Mouse (Mus musculus) myocyte (in vitro differentiated cells): ENCODE measurements around the gene Nlrc5. TPM values are rescaled to one million over a fixed set of nuclear protein-coding genes. Genes with fewer than 3 reads are reported as not detected.
A peak's percentile ranks its signal among the peaks of the same experiment; 100 is the strongest.

Experiments
- H3K27me3 ChIP-seq: one replicate; pipeline ENCODE4 v1.6.1; 2011; ENCODE audit not compliant: control insufficient read depth, insufficient read depth, insufficient read length
- H3K36me3 ChIP-seq: one replicate; pipeline ENCODE4 v1.6.1; 2011; ENCODE audit not compliant: control insufficient read depth, insufficient read depth
- H3K4me2 ChIP-seq: one replicate; pipeline ENCODE4 v1.6.1; 2011; ENCODE audit warnings: low read depth, control low read depth
- H3K4me3 ChIP-seq: one replicate; pipeline ENCODE4 v1.5.1; 2011; ENCODE audit warnings: mild to moderate bottlenecking, control low read depth, moderate library complexity
- H3K79me2 ChIP-seq: one replicate; pipeline ENCODE4 v1.6.1; 2011; ENCODE audit not compliant: control insufficient read depth, insufficient read depth
- H3ac ChIP-seq: one replicate; pipeline ENCODE4 v1.6.1; 2011; ENCODE audit not compliant: control insufficient read depth, insufficient read length
- CEBPB ChIP-seq: IDR thresholded peaks from 2 replicates; pipeline ENCODE4 v1.6.1; 2011; ENCODE audit warnings: mild to moderate bottlenecking, moderate library complexity; ENCODE audit not compliant: poor library complexity, insufficient read depth, severe bottlenecking
- E2F4 ChIP-seq: IDR thresholded peaks from one replicate; pipeline ENCODE4 v1.6.1; 2011; ENCODE audit warnings: mild to moderate bottlenecking, control low read depth, moderate library complexity; ENCODE audit not compliant: insufficient read depth
- MAX ChIP-seq: IDR thresholded peaks from one replicate; pipeline ENCODE4 v1.6.1; 2011; ENCODE audit warnings: low read depth, mild to moderate bottlenecking, control low read depth
- MYOD1 ChIP-seq, 3 experiments: IDR thresholded peaks; one replicate each; pipeline ENCODE4 v1.6.1; 2011; ENCODE audit warnings: control low read depth in 2 of 3, low read depth in 2 of 3, mild to moderate bottlenecking in 2 of 3, moderate library complexity in 1 of 3; ENCODE audit not compliant: insufficient read length in 2 of 3, control insufficient read depth in 1 of 3
- MYOG ChIP-seq, 3 experiments: IDR thresholded peaks; one replicate each; pipeline ENCODE4 v1.6.1; 2011; ENCODE audit warnings: control low read depth in 2 of 3, low read depth in 2 of 3, mild to moderate bottlenecking in 2 of 3; ENCODE audit not compliant: insufficient read length in 2 of 3, control insufficient read depth in 1 of 3, insufficient read depth in 1 of 3
- POLR2A ChIP-seq: IDR thresholded peaks from one replicate; pipeline ENCODE4 v1.6.1; 2011; ENCODE audit warnings: low read depth, mild to moderate bottlenecking, control low read depth, moderate library complexity; ENCODE audit not compliant: insufficient read length
- POLR2AphosphoS2 ChIP-seq: IDR thresholded peaks from one replicate; pipeline ENCODE4 v1.6.1; 2011; ENCODE audit warnings: low read depth, control low read depth; ENCODE audit not compliant: insufficient read length
- REST ChIP-seq: IDR thresholded peaks from one replicate; pipeline ENCODE4 v1.6.1; 2011; ENCODE audit warnings: mild to moderate bottlenecking, control low read depth, moderate library complexity; ENCODE audit not compliant: insufficient read depth, insufficient read length
- SRF ChIP-seq: IDR thresholded peaks from one replicate; pipeline ENCODE4 v1.6.1; 2011; ENCODE audit warnings: low read depth; ENCODE audit not compliant: control insufficient read depth, insufficient read length
- TCF12 ChIP-seq: IDR thresholded peaks from one replicate; pipeline ENCODE4 v1.6.1; 2011; ENCODE audit warnings: mild to moderate bottlenecking, control low read depth; ENCODE audit not compliant: poor library complexity, insufficient read depth, severe bottlenecking
- TCF3 ChIP-seq: IDR thresholded peaks from one replicate; pipeline ENCODE4 v1.6.1; 2011; ENCODE audit warnings: low read depth, control low read depth; ENCODE audit not compliant: insufficient read length
- USF1 ChIP-seq: IDR thresholded peaks from one replicate; pipeline ENCODE4 v1.6.1; 2011; ENCODE audit warnings: low read depth, mild to moderate bottlenecking, control low read depth, moderate library complexity
- polyA plus RNA-seq: library from polyadenylated mRNA; unstranded; fragments of >200 nt; fragmentation: generic; extraction: Trizol; gene quantifications from one replicate; pipeline ENCODE4 v1.2.1, GENCODE M21; 2012; ENCODE audit warnings: missing spikeins

Gene Nlrc5
- polyA plus RNA-seq, 1 experiment: 0.40 TPM

DNA sequence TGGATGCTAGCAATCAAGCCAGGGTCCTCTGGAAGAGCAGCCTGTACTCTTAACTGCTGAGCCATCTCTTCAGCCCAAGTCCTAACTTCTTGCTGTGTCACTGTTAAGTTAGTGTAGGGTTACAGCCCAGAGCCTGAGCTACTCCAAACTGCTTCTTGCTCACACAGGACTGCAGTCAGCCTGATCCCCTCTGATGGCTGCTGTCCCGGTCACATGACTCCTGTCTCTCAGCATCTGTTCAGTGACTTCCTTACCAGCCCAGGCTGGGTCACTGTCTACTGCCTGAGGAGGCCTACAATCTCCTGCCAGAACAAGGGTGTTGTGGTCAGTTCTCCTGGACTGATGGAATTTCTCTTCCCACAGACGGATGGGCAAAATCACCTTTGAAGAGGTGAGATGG, 18.9 kb upstream of the Nlrc5 start:
- Histone ChIP-seq H3ac (no peak overlapping the region), H3K4me2 (no peak overlapping the region), H3K36me3 (no peaks in the 10 kb centered on the region), H3K4me3 (no peak overlapping the region), H3K79me2 (no peaks in the 10 kb centered on the region), H3K27me3 (peaks cover 16% of the 10 kb centered on the region)
- no peak for TF ChIP-seq MYOD1 (IDR thresholded peaks at IDR 0.05; ENCODE audit: control insufficient read depth in 1 of 3, insufficient read length in 2 of 3, low read depth in 2 of 3)
- TF ChIP-seq TCF3: no peak
- TF ChIP-seq POLR2AphosphoS2: no peak
- peak; percentile 67 for TF ChIP-seq USF1
- no peak for TF ChIP-seq E2F4
- TF ChIP-seq MAX: no peak
- TF ChIP-seq CEBPB: no peak
- TF ChIP-seq SRF: no peak
- peak in 1 of 3 experiments; percentile 26 for TF ChIP-seq MYOG (IDR thresholded peaks at IDR 0.05; ENCODE audit: control insufficient read depth in 1 of 3, insufficient read depth in 1 of 3, insufficient read length in 2 of 3, low read depth in 2 of 3)
- TF ChIP-seq TCF12: no peak
- TF ChIP-seq REST: no peak
- TF ChIP-seq POLR2A: no peak

DNA sequence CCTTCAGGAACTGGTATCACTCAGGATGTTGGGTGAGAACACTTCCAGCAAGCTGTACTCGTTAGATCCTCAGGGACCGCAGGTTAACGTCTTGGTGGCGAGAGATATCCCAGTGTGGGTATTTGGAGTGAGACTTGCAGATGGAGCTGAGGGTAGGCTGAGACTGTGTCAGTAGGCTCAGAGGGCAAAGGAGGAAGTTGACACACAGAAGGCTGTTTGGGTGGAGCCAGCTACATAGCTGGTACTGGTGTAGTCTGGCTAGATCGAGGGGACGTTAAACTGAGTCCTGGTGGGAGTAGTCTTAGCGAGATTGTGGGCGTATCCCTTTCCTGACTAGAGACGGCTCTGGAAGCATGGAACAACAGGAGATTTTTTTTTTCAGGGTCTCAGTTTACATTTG, 16.1 kb upstream of the Nlrc5 start:
- Histone ChIP-seq H3ac (no peak overlapping the region), H3K79me2 (no peaks in the 10 kb centered on the region), H3K36me3 (no peaks in the 10 kb centered on the region), H3K27me3 (peaks cover 13% of the 10 kb centered on the region), H3K4me2 (no peak overlapping the region), H3K4me3 (no peak overlapping the region)
- no peak for TF ChIP-seq E2F4
- TF ChIP-seq REST: no peak
- TF ChIP-seq MYOD1 (IDR thresholded peaks at IDR 0.05; ENCODE audit: control insufficient read depth in 1 of 3, insufficient read length in 2 of 3, low read depth in 2 of 3): no peak
- no peak for TF ChIP-seq SRF
- no peak for TF ChIP-seq TCF3
- TF ChIP-seq CEBPB: no peak
- no peak for TF ChIP-seq USF1
- no peak for TF ChIP-seq POLR2A
- TF ChIP-seq MAX: no peak
- no peak for TF ChIP-seq MYOG (IDR thresholded peaks at IDR 0.05; ENCODE audit: control insufficient read depth in 1 of 3, insufficient read depth in 1 of 3, insufficient read length in 2 of 3, low read depth in 2 of 3)
- TF ChIP-seq TCF12: no peak
- TF ChIP-seq POLR2AphosphoS2: no peak

DNA sequence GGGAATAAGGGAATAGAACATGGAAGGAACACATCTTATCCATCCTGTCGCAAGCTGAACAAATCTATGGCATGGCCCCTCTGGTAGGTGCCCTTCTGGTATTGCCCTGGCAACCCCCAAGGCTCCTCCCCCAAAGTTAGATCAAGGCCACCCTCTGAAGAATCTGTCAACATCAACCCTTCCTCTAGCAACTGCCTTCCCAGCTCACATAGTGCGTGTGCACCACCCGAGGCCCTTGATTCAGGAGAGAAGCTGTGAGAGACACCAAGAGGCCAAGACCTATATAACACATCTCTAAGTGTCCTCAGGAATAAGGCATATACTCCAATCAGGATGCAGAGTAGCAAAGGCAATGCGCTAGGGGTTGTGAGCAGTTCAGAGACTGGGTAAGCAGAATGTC, 11.9 kb upstream of the Nlrc5 start:
- H3K36me3 ChIP-seq: no peaks in the 10 kb centered on the region
- no peaks in the 10 kb centered on the region for H3K79me2 ChIP-seq
- H3K27me3 ChIP-seq: peaks cover 32% of the 10 kb centered on the region
- H3K4me2 ChIP-seq: no peak overlapping the region
- no peak overlapping the region for H3K4me3 ChIP-seq
- TF ChIP-seq MYOD1 (IDR thresholded peaks at IDR 0.05; ENCODE audit: control insufficient read depth in 1 of 3, insufficient read length in 2 of 3, low read depth in 2 of 3) (no peak), TCF3 (no peak)
- H3ac ChIP-seq: no peak overlapping the region

DNA sequence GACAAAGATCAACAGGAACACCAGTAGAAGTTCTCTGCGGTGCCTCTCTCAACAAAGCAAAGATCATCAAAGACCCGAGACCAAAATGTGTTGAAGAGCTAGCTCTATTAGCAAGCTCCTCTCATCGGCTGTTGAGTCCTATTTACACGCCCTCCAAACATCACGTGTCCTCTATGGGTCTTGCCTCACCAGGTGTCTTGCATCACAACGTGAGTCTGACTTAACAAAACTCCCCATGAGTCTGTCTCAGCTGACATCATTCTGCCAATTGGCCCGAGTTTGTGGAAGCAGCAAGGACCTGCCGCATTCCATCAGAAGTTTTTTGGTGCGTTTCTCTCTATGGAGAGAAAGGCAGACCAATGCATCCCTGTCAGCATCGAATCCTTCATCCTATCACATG, 6.2 kb upstream of the Nlrc5 start:
- no peaks in the 10 kb centered on the region for H3K79me2 ChIP-seq
- no peaks in the 10 kb centered on the region for H3K36me3 ChIP-seq
- TF ChIP-seq POLR2A (no peak), REST (no peak), MYOD1 (IDR thresholded peaks at IDR 0.05; ENCODE audit: control insufficient read depth in 1 of 3, insufficient read length in 2 of 3, low read depth in 2 of 3) (no peak), E2F4 (no peak)
- no peak overlapping the region for H3ac ChIP-seq
- H3K4me3 ChIP-seq: no peak overlapping the region
- no peak overlapping the region for H3K4me2 ChIP-seq
- H3K27me3 ChIP-seq: peaks cover 29% of the 10 kb centered on the region

DNA sequence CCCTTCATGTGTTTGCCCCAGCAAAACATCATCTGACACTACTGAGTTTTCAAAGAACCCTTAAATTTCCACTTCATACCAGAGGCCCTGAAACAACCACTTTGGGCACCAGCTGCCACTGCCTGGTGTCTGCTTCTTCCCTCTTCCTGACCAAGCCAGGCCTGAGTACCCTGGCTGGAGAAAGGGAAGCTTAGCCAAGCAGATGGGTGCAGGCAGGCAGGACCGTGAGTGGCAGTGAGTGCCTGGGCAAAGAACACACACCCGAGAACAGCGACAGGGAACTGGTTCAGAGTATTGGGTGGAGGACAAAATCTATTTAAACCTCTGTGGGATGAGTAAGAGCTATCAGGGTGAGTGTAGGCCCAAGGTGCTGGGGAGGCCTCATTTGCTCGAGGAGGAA, 5.7 kb upstream of the Nlrc5 start:
- H3K36me3 ChIP-seq: no peaks in the 10 kb centered on the region
- no peak overlapping the region for H3K4me2 ChIP-seq
- no peaks in the 10 kb centered on the region for H3K79me2 ChIP-seq
- peaks cover 28% of the 10 kb centered on the region for H3K27me3 ChIP-seq
- H3K4me3 ChIP-seq: no peak overlapping the region
- H3ac ChIP-seq: no peak overlapping the region
- no peak for TF ChIP-seq E2F4
- TF ChIP-seq CEBPB: no peak
- TF ChIP-seq REST: no peak
- TF ChIP-seq MYOG (IDR thresholded peaks at IDR 0.05; ENCODE audit: control insufficient read depth in 1 of 3, insufficient read depth in 1 of 3, insufficient read length in 2 of 3, low read depth in 2 of 3): no peak
- TF ChIP-seq USF1: no peak
- TF ChIP-seq MAX: no peak
- TF ChIP-seq POLR2AphosphoS2: no peak
- TF ChIP-seq POLR2A: no peak
- TF ChIP-seq TCF3: no peak
- no peak for TF ChIP-seq SRF
- TF ChIP-seq TCF12: no peak
- TF ChIP-seq MYOD1 (IDR thresholded peaks at IDR 0.05; ENCODE audit: control insufficient read depth in 1 of 3, insufficient read length in 2 of 3, low read depth in 2 of 3): no peak
